In the genomic region with DNA sequence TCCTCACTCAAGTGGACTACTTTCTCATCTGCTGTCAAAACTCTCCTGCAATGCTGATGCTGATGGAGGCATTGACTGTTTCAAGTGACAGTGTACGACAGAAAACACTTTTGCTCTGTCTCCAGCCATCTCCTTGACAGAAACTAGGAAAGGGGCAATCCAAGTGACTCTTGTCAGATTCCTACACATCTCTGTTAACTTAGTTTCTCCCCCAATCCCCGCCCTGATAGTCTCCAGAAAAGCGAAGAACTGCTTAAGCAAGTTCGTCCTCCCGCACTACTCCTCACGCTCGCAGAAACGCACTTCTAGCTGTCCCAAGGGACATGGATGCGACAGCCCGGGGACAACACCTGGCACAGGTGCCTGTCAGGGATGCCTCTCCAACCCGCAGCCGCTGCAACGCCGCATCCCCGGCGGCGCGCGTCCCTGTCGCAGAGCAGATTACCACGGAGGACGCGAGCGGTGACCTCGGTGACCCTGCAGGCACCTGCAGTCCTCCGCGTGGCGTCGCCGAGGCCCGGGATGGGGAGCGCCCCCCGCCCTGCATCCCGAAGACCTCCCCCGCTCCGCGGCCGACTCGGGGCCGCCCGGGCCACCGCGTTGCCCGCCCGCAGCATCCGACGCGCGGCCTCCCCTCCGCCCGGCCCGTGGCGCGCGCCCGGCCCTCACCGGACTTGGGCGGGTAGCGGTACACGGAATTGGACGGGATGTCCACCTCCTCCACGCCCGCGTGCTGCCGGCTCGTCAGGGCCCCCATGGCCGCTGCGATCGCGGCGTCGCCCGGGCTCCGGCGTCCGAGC, we compare ENCODE assay signal across 8 mouse cellular contexts. TPM values are rescaled to one million over a fixed set of nuclear protein-coding genes. Genes with fewer than 3 reads are reported as not detected.
DNase-seq lines count a peak whose midpoint lies in the region; ATAC-seq and TF ChIP-seq lines count a peak whose summit lies in the region.

No protein-coding gene starts in this region.

- H3K27me3 ChIP-seq in kidney, embryonic 16.5 days (ENCODE audit: insufficient read depth, low read length) = no peaks in the 10 kb centered on the region
- 0 out of 2 replicates have a peak, but pooled peaks cover 3% of the 10 kb centered on the region for H3K27me3 ChIP-seq in embryonic facial prominence, embryonic 14.5 days (replicated peaks; ENCODE audit: control insufficient read depth, insufficient read depth, low read length)
- no peaks in the 10 kb centered on the region for H3K27me3 ChIP-seq in hindbrain, postnatal 0 days (ENCODE audit: insufficient read depth, low read length)
- peaks cover 6% of the 10 kb centered on the region; the same call in 1 of the 2 replicates for H3K27me3 ChIP-seq in midbrain, embryonic 11.5 days (ENCODE audit: control insufficient read depth, insufficient read depth, low read length)
- no peaks in the 10 kb centered on the region for H3K27me3 ChIP-seq in testis, adult 2 months (ENCODE audit: control insufficient read depth, insufficient read depth, low read length)

- H3K9ac ChIP-seq in kidney, embryonic 16.5 days (replicated peaks; ENCODE audit: low read length) = peak overlapping the region; percentile 87
- H3K9ac ChIP-seq in embryonic facial prominence, embryonic 14.5 days (ENCODE audit: low read depth, low read length) = peak overlapping the region; percentile 86
- H3K9ac ChIP-seq in hindbrain, postnatal 0 days (replicated peaks; ENCODE audit: low read length) = peak overlapping the region; percentile 92
- peak overlapping the region; percentile 95 for H3K9ac ChIP-seq in midbrain, embryonic 11.5 days (ENCODE audit: low read length)

- H3K4me3 ChIP-seq in kidney, embryonic 16.5 days (ENCODE audit: low read length) = peak overlapping the region; percentile 78
- H3K4me3 ChIP-seq in embryonic facial prominence, embryonic 14.5 days (ENCODE audit: low read depth, low read length) = peak overlapping the region; percentile 79
- peak overlapping the region; percentile 81 for H3K4me3 ChIP-seq in hindbrain, postnatal 0 days (ENCODE audit: low read length)
- H3K4me3 ChIP-seq in midbrain, embryonic 11.5 days (ENCODE audit: low read depth, low read length) = peak overlapping the region; percentile 79
- peak overlapping the region; percentile 92 for H3K4me3 ChIP-seq in testis, adult 2 months (ENCODE audit: control insufficient read depth, low read depth, low read length)

- H3K4me2 ChIP-seq in kidney, embryonic 16.5 days (replicated peaks; ENCODE audit: low read depth, low read length) = peak overlapping the region; percentile 95
- H3K4me2 ChIP-seq in embryonic facial prominence, embryonic 14.5 days (ENCODE audit: low read depth, low read length) = peak overlapping the region; percentile 99
- peak overlapping the region; percentile 90 for H3K4me2 ChIP-seq in hindbrain, postnatal 0 days (ENCODE audit: low read depth, low read length)
- H3K4me2 ChIP-seq in midbrain, embryonic 11.5 days = peak overlapping the region; percentile 99

- no peak for TF ChIP-seq CTCF in hindbrain, postnatal 0 days (IDR thresholded peaks at IDR 0.05; ENCODE audit: low read depth)
- TF ChIP-seq CTCF in testis, adult 2 months (IDR thresholded peaks at IDR 0.05; ENCODE audit: control insufficient read depth, insufficient read depth, insufficient replicate concordance, low read depth, low read length) = no peak

- peak; percentile 49 for ATAC-seq in kidney, embryonic 16.5 days (ENCODE audit: low FRiP score, low TSS enrichment)
- ATAC-seq in embryonic facial prominence, embryonic 14.5 days (ENCODE audit: low read depth) = peak; percentile 27; the same call in 1 of the 2 replicates
- peak; percentile 57 for ATAC-seq in hindbrain, postnatal 0 days
- peak; percentile 68 for ATAC-seq in midbrain, embryonic 11.5 days (ENCODE audit: low FRiP score)

- no peak for DNase-seq in kidney, postnatal 14 days
- DNase-seq in Muller cell, postnatal 12 days (ENCODE audit: inconsistent ontology term) = peak; percentile 41
- no peak for DNase-seq in embryonic facial prominence, embryonic 14.5 days (ENCODE audit: low spot score)
- DNase-seq in hindbrain, postnatal 0 days (ENCODE audit: low spot score) = peak; percentile 41
- DNase-seq in midbrain, embryonic 11.5 days (ENCODE audit: low spot score, missing footprints) = peak; percentile 91
- DNase-seq in c-Kit-positive CD71-positive TER-119-positive erythroid progenitor cells, embryonic 14.5 days (ENCODE audit: low spot score) = no peak

- H3K27ac ChIP-seq in kidney, embryonic 16.5 days (ENCODE audit: low read length) = no peak overlapping the region
- peak overlapping the region; percentile 71 for H3K27ac ChIP-seq in embryonic facial prominence, embryonic 14.5 days (replicated peaks; ENCODE audit: low read depth, low read length)
- H3K27ac ChIP-seq in hindbrain, postnatal 0 days = peak overlapping the region; percentile 94
- peak overlapping the region; percentile 23 for H3K27ac ChIP-seq in midbrain, embryonic 11.5 days (ENCODE audit: low read depth, low read length)
- H3K27ac ChIP-seq in testis, adult 2 months (ENCODE audit: control insufficient read depth, insufficient read depth, low read depth, low read length) = peak overlapping the region; percentile 75

- no peaks in the 10 kb centered on the region for H3K9me3 ChIP-seq in kidney, embryonic 16.5 days (ENCODE audit: low read length)
- no peaks in the 10 kb centered on the region for H3K9me3 ChIP-seq in embryonic facial prominence, embryonic 14.5 days (ENCODE audit: control insufficient read depth, low read length)
- no peaks in the 10 kb centered on the region for H3K9me3 ChIP-seq in hindbrain, postnatal 0 days (ENCODE audit: low read length)
- H3K9me3 ChIP-seq in midbrain, embryonic 11.5 days (ENCODE audit: control insufficient read depth, low read length) = no peaks in the 10 kb centered on the region

- no peaks in the 10 kb centered on the region for H3K36me3 ChIP-seq in kidney, embryonic 16.5 days (ENCODE audit: insufficient read depth, low read length)
- H3K36me3 ChIP-seq in embryonic facial prominence, embryonic 14.5 days (ENCODE audit: control insufficient read depth, insufficient read depth, low read length) = no peaks in the 10 kb centered on the region
- H3K36me3 ChIP-seq in hindbrain, postnatal 0 days (ENCODE audit: insufficient read depth, low read length) = no peaks in the 10 kb centered on the region
- H3K36me3 ChIP-seq in midbrain, embryonic 11.5 days (ENCODE audit: control insufficient read depth, insufficient read depth, low read length) = no peaks in the 10 kb centered on the region
- H3K36me3 ChIP-seq in testis, adult 2 months (ENCODE audit: control insufficient read depth, insufficient read depth, low read length) = no peaks in the 10 kb centered on the region

- no peak for TF ChIP-seq POLR2A in testis, adult 2 months (IDR thresholded peaks at IDR 0.05; ENCODE audit: control insufficient read depth, low read depth, low read length)

- H3K4me1 ChIP-seq in kidney, embryonic 16.5 days (ENCODE audit: insufficient read depth, low read length) = peaks cover 14% of the 10 kb centered on the region; the same call in 1 of the 2 replicates
- H3K4me1 ChIP-seq in embryonic facial prominence, embryonic 14.5 days (ENCODE audit: control insufficient read depth, insufficient read depth, low read length) = peaks cover 14% of the 10 kb centered on the region
- H3K4me1 ChIP-seq in hindbrain, postnatal 0 days (ENCODE audit: insufficient read depth, low read length) = peaks cover 12% of the 10 kb centered on the region; the same call in 1 of the 2 replicates
- peaks cover 12% of the 10 kb centered on the region for H3K4me1 ChIP-seq in midbrain, embryonic 11.5 days (ENCODE audit: control insufficient read depth, insufficient read depth, low read length)
- peaks cover 13% of the 10 kb centered on the region for H3K4me1 ChIP-seq in testis, adult 2 months (ENCODE audit: control insufficient read depth, insufficient read depth, low read length)

- under 1% methylated on average over 76 of the region's 76 CpGs for WGBS in kidney, embryonic 16.5 days
- WGBS in embryonic facial prominence, embryonic 14.5 days = under 1% methylated on average over 27 of the region's 76 CpGs
- 2% methylated on average over 66 of the region's 76 CpGs for WGBS in hindbrain, postnatal 0 days
- under 1% methylated on average over 67 of the region's 76 CpGs for WGBS in midbrain, embryonic 11.5 days

RNA-seq across cellular contexts. Expression of a gene that starts 0.6 kb away (rescaled TPM):
- 6.1 and 6.8 TPM in 2 replicates for polyA plus RNA-seq in kidney, embryonic 16.5 days (2015; fragmentation: Nextera tagmentation; extraction: Ambion mirVana)
- polyA plus RNA-seq in embryonic facial prominence, embryonic 14.5 days (2014; fragmentation: Nextera tagmentation; extraction: Ambion mirVana) = 17.7 and 18.2 TPM in 2 replicates
- total RNA-seq in hindbrain, postnatal 0 days (2014; rRNA removed) = 108 and 117 TPM in 2 replicates
- polyA plus RNA-seq in hindbrain, postnatal 0 days (2015; fragmentation: Nextera tagmentation; extraction: Ambion mirVana) = 53.0 and 60.5 TPM in 2 replicates
- 17.8 and 18.1 TPM in 2 replicates for polyA plus RNA-seq in midbrain, embryonic 11.5 days (2014; fragmentation: Nextera tagmentation; extraction: Ambion mirVana)
- 7.2 and 9.6 TPM in 2 replicates for polyA plus RNA-seq in testis, adult 2 months (2012; rRNA removed)

RNA-seq across cellular contexts. Expression of a gene that starts 21.7 kb away (rescaled TPM):
- polyA plus RNA-seq in kidney, embryonic 16.5 days (2015; fragmentation: Nextera tagmentation; extraction: Ambion mirVana) = 51.2 and 51.4 TPM in 2 replicates
- polyA plus RNA-seq in embryonic facial prominence, embryonic 14.5 days (2014; fragmentation: Nextera tagmentation; extraction: Ambion mirVana) = 46.3 and 47.6 TPM in 2 replicates
- 67.9 and 102 TPM in 2 replicates for total RNA-seq in hindbrain, postnatal 0 days (2014; rRNA removed)
- 39.3 and 41.7 TPM in 2 replicates for polyA plus RNA-seq in hindbrain, postnatal 0 days (2015; fragmentation: Nextera tagmentation; extraction: Ambion mirVana)
- 72.3 and 83.0 TPM in 2 replicates for polyA plus RNA-seq in midbrain, embryonic 11.5 days (2014; fragmentation: Nextera tagmentation; extraction: Ambion mirVana)
- polyA plus RNA-seq in testis, adult 2 months (2012; rRNA removed) = 76.4 and 88.4 TPM in 2 replicates

RNA-seq across cellular contexts. Expression of a gene that starts 53.8 kb away (rescaled TPM):
- 0.15 and 0.32 TPM in 2 replicates for polyA plus RNA-seq in kidney, embryonic 16.5 days (2015; fragmentation: Nextera tagmentation; extraction: Ambion mirVana)
- polyA plus RNA-seq in embryonic facial prominence, embryonic 14.5 days (2014; fragmentation: Nextera tagmentation; extraction: Ambion mirVana) = 0.14 and 0.30 TPM in 2 replicates
- total RNA-seq in hindbrain, postnatal 0 days (2014; rRNA removed) = not detected in 2 replicates
- polyA plus RNA-seq in hindbrain, postnatal 0 days (2015; fragmentation: Nextera tagmentation; extraction: Ambion mirVana) = 0.30 and 0.31 TPM in 2 replicates
- 0.08 and 0.14 TPM in 2 replicates for polyA plus RNA-seq in midbrain, embryonic 11.5 days (2014; fragmentation: Nextera tagmentation; extraction: Ambion mirVana)
- polyA plus RNA-seq in testis, adult 2 months (2012; rRNA removed) = 469 and 538 TPM in 2 replicates

Comparison
In these comparisons a context has a peak if more than half of its experiments do, and no peak if none do; other contexts are left out.
1. DNase-seq: peak in Muller cell, postnatal 12 days (single experiment), hindbrain, postnatal 0 days (single experiment) and midbrain, embryonic 11.5 days (single experiment); none in kidney, postnatal 14 days (single experiment), embryonic facial prominence, embryonic 14.5 days (single experiment) and c-Kit-positive CD71-positive TER-119-positive erythroid progenitor cells, embryonic 14.5 days (single experiment).
2. RNA of a gene that starts 53.8 kb away (polyA plus RNA-seq): 469 to 538 TPM in testis, adult 2 months; 0.15 to 0.32 TPM in kidney, embryonic 16.5 days, 0.30 to 0.31 TPM in hindbrain, postnatal 0 days, 0.14 to 0.30 TPM in embryonic facial prominence, embryonic 14.5 days and 0.08 to 0.14 TPM in midbrain, embryonic 11.5 days; every median in the first group is over 100 times any median in the second.
3. Peak in every context shown above with its lines, with median percentiles within 50 percentile points of each other: ATAC-seq, H3K4me2 ChIP-seq, H3K4me3 ChIP-seq and H3K9ac ChIP-seq.